Mouse (Mus musculus) E14TG2a.4 (cell line): ENCODE measurements around the gene Nf1.

Source experiments
- CTCF ChIP-seq: conservative IDR thresholded peaks from 2 replicates; pipeline ENCODE4 v1.5.1; 2014; ENCODE audit warnings: low read length
- NANOG ChIP-seq: IDR thresholded peaks from 2 replicates; pipeline ENCODE4 v1.6.1; 2014; ENCODE audit warnings: borderline replicate concordance, low read length, mixed read lengths

- TF ChIP-seq CTCF (no peak), NANOG (no peak)
These were observed 118.4 kb downstream of the Nf1 start for GRCm38 (mm10) chr11:79457928-79458327.
